27 mouse cellular contexts compared by ENCODE assay signal in the genomic region with DNA sequence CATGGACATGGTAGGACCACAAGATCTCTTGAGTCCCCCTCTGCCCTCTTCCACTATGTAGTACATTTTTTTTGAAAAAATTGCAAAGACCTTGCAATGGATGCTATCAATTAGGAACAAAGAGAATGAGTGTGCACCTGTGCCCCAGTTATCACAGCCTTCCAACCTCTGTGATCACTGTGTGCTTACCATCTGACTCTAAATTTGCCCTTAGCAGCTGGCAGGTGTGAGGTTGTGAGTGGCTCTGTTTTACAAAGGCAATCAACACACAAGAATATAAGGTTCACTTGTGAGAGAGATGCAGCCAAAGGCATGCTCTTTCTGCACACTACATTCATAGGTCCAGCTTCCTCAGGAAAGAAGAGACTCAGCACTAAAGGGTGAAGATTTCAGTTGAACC.
DNase-seq lines count a peak whose midpoint lies in the region; ATAC-seq and TF ChIP-seq lines count a peak whose summit lies in the region.
"Had no signal": no experiment of that assay in that cellular context is flagged by ENCODE, and none has a peak within 500 bp of the region (broad histone marks: within the 10 kb centered on the region; RNA-seq: fewer than 3 reads in every experiment).

No protein-coding gene starts in this region.

- intact Hi-C loops in gastrocnemius, adult 2 months (cut with DNase I), result no loop called here

- no peak for TF ChIP-seq POLR2A in thymus, adult 2 months (IDR thresholded peaks at IDR 0.05; ENCODE audit: control insufficient read depth, extremely low read depth, insufficient read depth, low read length, poor library complexity)

- H3K4me1 ChIP-seq in heart, postnatal 0 days (ENCODE audit: control insufficient read depth, insufficient read depth), result peaks cover 5% of the 10 kb centered on the region; the same call in 1 of the 2 replicates
- peaks cover 9% of the 10 kb centered on the region; the same call in 1 of the 2 replicates for H3K4me1 ChIP-seq in heart, embryonic 10.5 days
- H3K4me1 ChIP-seq in thymus, adult 2 months (replicated peaks; ENCODE audit: control insufficient read depth, insufficient read depth, low read length), result peaks cover 49% of the 10 kb centered on the region
- H3K4me1 ChIP-seq in hindbrain, embryonic 14.5 days (replicated peaks; ENCODE audit: control insufficient read depth, insufficient read depth, low read length), result no peaks in the 10 kb centered on the region
- H3K4me1 ChIP-seq: embryonic facial prominence, embryonic 13.5 days; forebrain, embryonic 10.5 days; forebrain, embryonic 13.5 days; hindbrain, embryonic 15.5 days had no signal

- H3K4me3 ChIP-seq in heart, postnatal 0 days (ENCODE audit: low read depth, low read length), result no peak overlapping the region
- H3K4me3 ChIP-seq in heart, embryonic 10.5 days, result no peak overlapping the region
- H3K4me3 ChIP-seq in thymus, adult 2 months (ENCODE audit: control insufficient read depth, insufficient read depth, low read length), result no peak overlapping the region
- no peak overlapping the region for H3K4me3 ChIP-seq in gastrocnemius, adult 2 months
- no peak overlapping the region for H3K4me3 ChIP-seq in hindbrain, embryonic 14.5 days (replicated peaks; ENCODE audit: low read length)
- H3K4me3 ChIP-seq: embryonic facial prominence, embryonic 10.5 days; embryonic facial prominence, embryonic 13.5 days; forebrain, embryonic 10.5 days; forebrain, embryonic 13.5 days; hindbrain, embryonic 15.5 days had no signal

- no peaks in the 10 kb centered on the region for H3K36me3 ChIP-seq in heart, postnatal 0 days (replicated peaks; ENCODE audit: control insufficient read depth, insufficient read depth, low read length)
- H3K36me3 ChIP-seq in heart, embryonic 10.5 days, result no peaks in the 10 kb centered on the region
- H3K36me3 ChIP-seq in thymus, adult 2 months (ENCODE audit: control insufficient read depth, insufficient read depth, low read length), result no peaks in the 10 kb centered on the region
- no peaks in the 10 kb centered on the region for H3K36me3 ChIP-seq in hindbrain, embryonic 14.5 days (replicated peaks; ENCODE audit: control insufficient read depth, insufficient read depth)
- H3K36me3 ChIP-seq: embryonic facial prominence, embryonic 10.5 days; embryonic facial prominence, embryonic 13.5 days; forebrain, embryonic 10.5 days; hindbrain, embryonic 15.5 days had no signal

- no peak for TF ChIP-seq CTCF in heart, postnatal 0 days (IDR thresholded peaks at IDR 0.05; ENCODE audit: low read depth)
- TF ChIP-seq CTCF in thymus, adult 2 months (IDR thresholded peaks at IDR 0.05; ENCODE audit: borderline replicate concordance, control insufficient read depth, extremely low read depth, insufficient read depth, low read length, poor library complexity), result no peak
- no peak for TF ChIP-seq CTCF in gastrocnemius, adult 2 months (IDR thresholded peaks at IDR 0.05)

- no peak for ATAC-seq in heart, postnatal 0 days (ENCODE audit: insufficient read depth, low read depth)
- ATAC-seq in hindbrain, embryonic 14.5 days (ENCODE audit: low FRiP score), result no peak
- ATAC-seq: activated CD4-positive, CD25-positive, alpha-beta regulatory T cell, adult 4 months; CD4-positive, CD25-positive, alpha-beta regulatory T cell, adult 4 months; forebrain, embryonic 13.5 days; forebrain, embryonic 16.5 days had no signal

- H3K27ac ChIP-seq in heart, postnatal 0 days (ENCODE audit: low read depth), result peak overlapping the region; percentile 66; the same call in 1 of the 2 replicates
- no peak overlapping the region for H3K27ac ChIP-seq in heart, embryonic 10.5 days
- peak overlapping the region; percentile 97 for H3K27ac ChIP-seq in thymus, adult 2 months (ENCODE audit: control insufficient read depth, insufficient read depth, low read length)
- H3K27ac ChIP-seq in gastrocnemius, adult 2 months, result no peak overlapping the region
- H3K27ac ChIP-seq in hindbrain, embryonic 14.5 days, result no peak overlapping the region
- H3K27ac ChIP-seq: embryonic facial prominence, embryonic 10.5 days; embryonic facial prominence, embryonic 13.5 days; forebrain, embryonic 10.5 days; forebrain, embryonic 13.5 days; hindbrain, embryonic 15.5 days had no signal

- H3K9ac ChIP-seq in heart, postnatal 0 days (replicated peaks; ENCODE audit: low read depth, low read length), result no peak overlapping the region
- H3K9ac ChIP-seq in hindbrain, embryonic 14.5 days, result no peak overlapping the region
- H3K9ac ChIP-seq: embryonic facial prominence, embryonic 13.5 days; forebrain, embryonic 13.5 days; hindbrain, embryonic 15.5 days had no signal

- no peaks in the 10 kb centered on the region for H3K9me3 ChIP-seq in heart, postnatal 0 days (replicated peaks; ENCODE audit: control insufficient read depth, low read length)
- H3K9me3 ChIP-seq in heart, embryonic 10.5 days, result no peaks in the 10 kb centered on the region
- H3K9me3 ChIP-seq in hindbrain, embryonic 14.5 days (ENCODE audit: control insufficient read depth, low read length), result no peaks in the 10 kb centered on the region
- H3K9me3 ChIP-seq: embryonic facial prominence, embryonic 10.5 days; embryonic facial prominence, embryonic 13.5 days; forebrain, embryonic 10.5 days; forebrain, embryonic 13.5 days; hindbrain, embryonic 15.5 days had no signal

- no peak overlapping the region for H3K4me2 ChIP-seq in heart, postnatal 0 days (ENCODE audit: low read depth, low read length)
- H3K4me2 ChIP-seq in hindbrain, embryonic 14.5 days (replicated peaks), result no peak overlapping the region
- H3K4me2 ChIP-seq: embryonic facial prominence, embryonic 13.5 days; forebrain, embryonic 13.5 days; hindbrain, embryonic 15.5 days had no signal

- DNase-seq in heart, postnatal 0 days (ENCODE audit: low spot score), result no peak
- no peak for DNase-seq in heart, embryonic 10.5 days (ENCODE audit: low spot score)
- peak; percentile 71 for DNase-seq in thymus, adult 2 months
- peak; percentile 78 for DNase-seq in thymus, postnatal 14 days
- DNase-seq in thymus, postnatal 4 days, result peak; percentile 52
- no peak for DNase-seq in gastrocnemius, adult 2 months
- DNase-seq in gastrocnemius, adult 18-20 months (ENCODE audit: low spot score), result no peak
- no peak for DNase-seq in hindbrain, embryonic 14.5 days (ENCODE audit: low spot score)
- DNase-seq: adrenal gland, adult 8-10 months; adrenal gland, postnatal 25 days; cerebellum, adult 11-12 months; cerebellum, adult 8-10 months; cerebellum, postnatal 10 days; cerebellum, postnatal 36 days; embryo, embryonic 11 days; gastrocnemius, postnatal 10 days; gastrocnemius, postnatal 36 days; heart, postnatal 14 days; heart, postnatal 4 days had no signal

- no peaks in the 10 kb centered on the region for H3K27me3 ChIP-seq in heart, postnatal 0 days (ENCODE audit: control insufficient read depth, insufficient read depth, low read length)
- no peaks in the 10 kb centered on the region for H3K27me3 ChIP-seq in heart, embryonic 10.5 days (ENCODE audit: insufficient read depth, poor library complexity, severe bottlenecking)
- H3K27me3 ChIP-seq in thymus, adult 2 months (ENCODE audit: control insufficient read depth, insufficient read depth, low read length), result no peaks in the 10 kb centered on the region
- no peaks in the 10 kb centered on the region for H3K27me3 ChIP-seq in hindbrain, embryonic 14.5 days (ENCODE audit: control insufficient read depth, insufficient read depth, low read length)
- H3K27me3 ChIP-seq: embryonic facial prominence, embryonic 13.5 days; forebrain, embryonic 13.5 days; hindbrain, embryonic 15.5 days had no signal

- TF ChIP-seq EP300 in heart, postnatal 0 days (IDR thresholded peaks at IDR 0.05; ENCODE audit: low read depth), result no peak

Comparison
In these comparisons a context has a peak if more than half of its experiments do, and no peak if none do; other contexts are left out.
1. H3K27ac ChIP-seq: peak in heart, postnatal 0 days (single experiment) and thymus, adult 2 months (single experiment); none in heart, embryonic 10.5 days (single experiment), gastrocnemius, adult 2 months (single experiment) and hindbrain, embryonic 14.5 days (single experiment).
2. DNase-seq: peak in thymus, adult 2 months (single experiment), thymus, postnatal 14 days (single experiment) and thymus, postnatal 4 days (single experiment); none in heart, postnatal 0 days (single experiment), heart, embryonic 10.5 days (single experiment), gastrocnemius, adult 2 months (single experiment), gastrocnemius, adult 18-20 months (single experiment) and hindbrain, embryonic 14.5 days (single experiment).